Mouse (Mus musculus) heart, postnatal 36 days (tissue): ENCODE data around the gene Naxd. TPM values are rescaled to one million over a fixed set of nuclear protein-coding genes. Genes with fewer than 3 reads are reported as not detected.
"Not testable (repeated sequence)": the region's sequence is repeated elsewhere in the genome, so short reads cannot be mapped to it uniquely, and the experiment has no call there.

Experiments
- DNase-seq, 2 experiments: peaks; one replicate each; pipeline ENCODE4 v3.0.0; 2021 to 2022
- intact Hi-C: fragments of 180-260 bp; cut with DNase I; formaldehyde crosslinking; loops from one replicate; pipeline ENCODE4 v1.15.1; 2025
- total RNA-seq, 2 experiments: library from RNA; stranded (reverse); gene quantifications; 2 replicates each; pipeline ENCODE4 v1.2.3; 2021

Gene Naxd
- 10 to 100 TPM; 35.6 to 39.7 TPM for total RNA-seq

GRCm38 (mm10) chr8:11497017-11497990, at the start of gene Naxd:
TSS of gene Naxd (plus strand) at chr8:11497506.
- peak; percentile 90 for DNase-seq
- intact Hi-C loops, result loop anchor here (2.0 kb wide), 1 partner anchor 53 kb away; the partner anchor contains the start of gene Cars2

- DNase-seq, result no peak
- intact Hi-C loops, result loop anchor here (5.0 kb wide), 1 partner anchor 254 kb away; the partner anchor contains the start of gene 1700016D06Rik
Observed at GRCm38 (mm10) chr8:11447910-11448570, 49.3 kb upstream of the Naxd start.

- intact Hi-C loops, result loop anchor here (1.0 kb wide), 1 partner anchor 36 kb away; no protein-coding TSS in a partner anchor
- peak in 1 of 2 experiments; percentile 49 for DNase-seq
Observed at GRCm38 (mm10) chr8:11450184-11451113, 46.9 kb upstream of the Naxd start.

GRCm38 (mm10) chr8:11452152-11452551, 45.2 kb upstream of the Naxd start:
- intact Hi-C loops, result no loop called here
- no peak for DNase-seq

GRCm38 (mm10) chr8:11452559-11452958, 44.7 kb upstream of the Naxd start:
- DNase-seq, result no peak
- intact Hi-C loops, result no loop called here

GRCm38 (mm10) chr8:11452974-11453373, 44.3 kb upstream of the Naxd start:
- intact Hi-C loops, result no loop called here
- no peak for DNase-seq

GRCm38 (mm10) chr8:11454228-11454627, 43.1 kb upstream of the Naxd start:
- DNase-seq, result no peak
- intact Hi-C loops, result no loop called here

GRCm38 (mm10) chr8:11457278-11457677, 40.0 kb upstream of the Naxd start:
- intact Hi-C loops, result no loop called here
- DNase-seq, result no peak

GRCm38 (mm10) chr8:11457981-11458836, 39.1 kb upstream of the Naxd start:
- no peak for DNase-seq
- intact Hi-C loops, result no loop called here

- DNase-seq, result no peak
- intact Hi-C loops, result no loop called here
Observed at GRCm38 (mm10) chr8:11459016-11459415, 38.3 kb upstream of the Naxd start.

- peak in 1 of 2 experiments; percentile 44 for DNase-seq
- intact Hi-C loops, result no loop called here
Observed at GRCm38 (mm10) chr8:11460934-11461333, 36.4 kb upstream of the Naxd start.

GRCm38 (mm10) chr8:11461847-11462246, 35.5 kb upstream of the Naxd start:
- no peak for DNase-seq
- intact Hi-C loops, result no loop called here

GRCm38 (mm10) chr8:11462641-11463040, 34.7 kb upstream of the Naxd start:
- DNase-seq, result no peak
- intact Hi-C loops, result no loop called here

GRCm38 (mm10) chr8:11463541-11463888, 33.8 kb upstream of the Naxd start:
- no peak for DNase-seq
- intact Hi-C loops, result no loop called here

- no peak for DNase-seq
- intact Hi-C loops, result no loop called here
Observed at GRCm38 (mm10) chr8:11463889-11464706, 33.2 kb upstream of the Naxd start.

- intact Hi-C loops, result no loop called here
- no peak for DNase-seq
Observed at GRCm38 (mm10) chr8:11464707-11464964, 32.7 kb upstream of the Naxd start.

GRCm38 (mm10) chr8:11465619-11466018, 31.7 kb upstream of the Naxd start:
- no peak for DNase-seq
- intact Hi-C loops, result no loop called here

GRCm38 (mm10) chr8:11466528-11466927, 30.8 kb upstream of the Naxd start:
- DNase-seq, intact Hi-C loops: not testable (repeated sequence)

- intact Hi-C loops, result loop anchor here (1.0 kb wide), 1 partner anchor 17 kb away; no protein-coding TSS in a partner anchor
- peak in 1 of 2 experiments; percentile 56 for DNase-seq
Observed at GRCm38 (mm10) chr8:11469095-11469494, 28.2 kb upstream of the Naxd start.
